Mouse (Mus musculus): ENCODE data around the gene Zbtb39. TPM values are rescaled to one million over a fixed set of nuclear protein-coding genes. Genes with fewer than 3 reads are reported as not detected.

Zbtb39 gene
- polyA plus RNA-seq, 1 experiment from 2014 or later: 4.8 TPM

- Histone ChIP-seq H3K27ac (ENCODE audit: low read depth, low read length) (no peak overlapping the region), H3K4me2 (ENCODE audit: low read depth, low read length) (no peak overlapping the region), H3K27me3 (ENCODE audit: control insufficient read depth, insufficient read depth, low read length) (no peaks in the 10 kb centered on the region), H3K4me3 (ENCODE audit: low read depth, low read length) (no peak overlapping the region), H3K9ac (replicated peaks; ENCODE audit: low read depth, low read length) (no peak overlapping the region), H3K9me3 (ENCODE audit: control insufficient read depth, low read length) (no peaks in the 10 kb centered on the region), H3K36me3 (ENCODE audit: control insufficient read depth, insufficient read depth, low read length) (no peaks in the 10 kb centered on the region), H3K4me1 (ENCODE audit: control insufficient read depth, insufficient read depth, low read length) (no peaks in the 10 kb centered on the region)
- ATAC-seq (ENCODE audit: low read depth): no peak
- 85% methylated on average over 7 of the region's 7 CpGs for WGBS
Observed at GRCm38 (mm10) chr10:127707721-127708120, 31.6 kb upstream of the Zbtb39 start.

- no peak overlapping the region for H3K4me3 ChIP-seq (ENCODE audit: low read depth, low read length)
- ATAC-seq (ENCODE audit: low read depth): no peak
- WGBS: 89% methylated on average over 3 of the region's 3 CpGs
Observed at GRCm38 (mm10) chr10:127708850-127709370, 30.4 kb upstream of the Zbtb39 start.

GRCm38 (mm10) chr10:127710331-127710730 lies 29.0 kb upstream of the Zbtb39 start:
- Histone ChIP-seq H3K9ac (replicated peaks; ENCODE audit: low read depth, low read length) (no peak overlapping the region), H3K9me3 (ENCODE audit: control insufficient read depth, low read length) (no peaks in the 10 kb centered on the region), H3K36me3 (ENCODE audit: control insufficient read depth, insufficient read depth, low read length) (no peaks in the 10 kb centered on the region), H3K4me1 (ENCODE audit: control insufficient read depth, insufficient read depth, low read length) (no peaks in the 10 kb centered on the region), H3K27ac (ENCODE audit: low read depth, low read length) (no peak overlapping the region), H3K4me2 (ENCODE audit: low read depth, low read length) (no peak overlapping the region), H3K27me3 (ENCODE audit: control insufficient read depth, insufficient read depth, low read length) (no peaks in the 10 kb centered on the region), H3K4me3 (ENCODE audit: low read depth, low read length) (no peak overlapping the region)
- WGBS: 88% methylated on average over 13 of the region's 13 CpGs
- no peak for ATAC-seq (ENCODE audit: low read depth)

More at GRCm38 (mm10) chr10:127708850-127709370, 30.4 kb upstream of the Zbtb39 start:
- Histone ChIP-seq H3K4me2 (ENCODE audit: low read depth, low read length) (no peak overlapping the region), H3K9ac (replicated peaks; ENCODE audit: low read depth, low read length) (no peak overlapping the region), H3K4me1 (ENCODE audit: control insufficient read depth, insufficient read depth, low read length) (no peaks in the 10 kb centered on the region), H3K27me3 (ENCODE audit: control insufficient read depth, insufficient read depth, low read length) (no peaks in the 10 kb centered on the region), H3K27ac (ENCODE audit: low read depth, low read length) (no peak overlapping the region), H3K36me3 (ENCODE audit: control insufficient read depth, insufficient read depth, low read length) (no peaks in the 10 kb centered on the region), H3K9me3 (ENCODE audit: control insufficient read depth, low read length) (no peaks in the 10 kb centered on the region)

- 82% methylated on average over 6 of the region's 6 CpGs for WGBS
- H3K36me3 ChIP-seq (ENCODE audit: control insufficient read depth, insufficient read depth, low read length): no peaks in the 10 kb centered on the region
- H3K4me1 ChIP-seq (ENCODE audit: control insufficient read depth, insufficient read depth, low read length): no peaks in the 10 kb centered on the region
- no peak overlapping the region for H3K4me2 ChIP-seq (ENCODE audit: low read depth, low read length)
- H3K27me3 ChIP-seq (ENCODE audit: control insufficient read depth, insufficient read depth, low read length): no peaks in the 10 kb centered on the region
- H3K4me3 ChIP-seq (ENCODE audit: low read depth, low read length): no peak overlapping the region
- no peaks in the 10 kb centered on the region for H3K9me3 ChIP-seq (ENCODE audit: control insufficient read depth, low read length)
- no peak overlapping the region for H3K9ac ChIP-seq (replicated peaks; ENCODE audit: low read depth, low read length)
- no peak for ATAC-seq (ENCODE audit: low read depth)
- H3K27ac ChIP-seq (ENCODE audit: low read depth, low read length): no peak overlapping the region
Observed at GRCm38 (mm10) chr10:127712736-127713135, 26.6 kb upstream of the Zbtb39 start.

- H3K9ac ChIP-seq (replicated peaks; ENCODE audit: low read depth, low read length): peak overlapping the region; percentile 32; the same call in 1 of the 2 replicates
- peak; percentile 51; the same call in 1 of the 2 replicates for ATAC-seq (ENCODE audit: low read depth)
- WGBS: 9% methylated on average over 20 of the region's 20 CpGs
Observed at GRCm38 (mm10) chr10:127721671-127722418, 17.5 kb upstream of the Zbtb39 start.

GRCm38 (mm10) chr10:127724178-127724577 lies 15.2 kb upstream of the Zbtb39 start, which contains the start of gene Tac2:
Gene Tac2 (plus strand): TSS chr10:127724478.
- no peaks in the 10 kb centered on the region for H3K36me3 ChIP-seq (ENCODE audit: control insufficient read depth, insufficient read depth, low read length)
- H3K9me3 ChIP-seq (ENCODE audit: control insufficient read depth, low read length): no peaks in the 10 kb centered on the region
- no peaks in the 10 kb centered on the region for H3K27me3 ChIP-seq (ENCODE audit: control insufficient read depth, insufficient read depth, low read length)
- no peak for ATAC-seq (ENCODE audit: low read depth)
- H3K9ac ChIP-seq (replicated peaks; ENCODE audit: low read depth, low read length): no peak within 1 kb of the TSS
- WGBS: 90% methylated on average over 3 of the region's 3 CpGs
- H3K4me2 ChIP-seq (ENCODE audit: low read depth, low read length): no peak within 1 kb of the TSS
- H3K4me1 ChIP-seq (ENCODE audit: control insufficient read depth, insufficient read depth, low read length): peaks cover 11% of the 10 kb centered on the region; the same call in 1 of the 2 replicates
- H3K27ac ChIP-seq (ENCODE audit: low read depth, low read length): no peak within 1 kb of the TSS
- no peak within 1 kb of the TSS for H3K4me3 ChIP-seq (ENCODE audit: low read depth, low read length)

More at GRCm38 (mm10) chr10:127721671-127722418, 17.5 kb upstream of the Zbtb39 start:
- Histone ChIP-seq H3K4me1 (ENCODE audit: control insufficient read depth, insufficient read depth, low read length) (peaks cover 11% of the 10 kb centered on the region; the same call in 1 of the 2 replicates), H3K27ac (ENCODE audit: low read depth, low read length) (no peak overlapping the region), H3K4me3 (ENCODE audit: low read depth, low read length) (no peak overlapping the region), H3K4me2 (ENCODE audit: low read depth, low read length) (peak overlapping the region; percentile 34), H3K36me3 (ENCODE audit: control insufficient read depth, insufficient read depth, low read length) (no peaks in the 10 kb centered on the region), H3K27me3 (ENCODE audit: control insufficient read depth, insufficient read depth, low read length) (no peaks in the 10 kb centered on the region), H3K9me3 (ENCODE audit: control insufficient read depth, low read length) (no peaks in the 10 kb centered on the region)

- H3K27me3 ChIP-seq (ENCODE audit: control insufficient read depth, insufficient read depth, low read length): no peaks in the 10 kb centered on the region
- H3K9ac ChIP-seq (replicated peaks; ENCODE audit: low read depth, low read length): no peak overlapping the region
- H3K4me2 ChIP-seq (ENCODE audit: low read depth, low read length): no peak overlapping the region
- H3K4me1 ChIP-seq (ENCODE audit: control insufficient read depth, insufficient read depth, low read length): peaks cover 11% of the 10 kb centered on the region; the same call in 1 of the 2 replicates
- H3K9me3 ChIP-seq (ENCODE audit: control insufficient read depth, low read length): no peaks in the 10 kb centered on the region
- H3K4me3 ChIP-seq (ENCODE audit: low read depth, low read length): no peak overlapping the region
- ATAC-seq (ENCODE audit: low read depth): no peak
- no peaks in the 10 kb centered on the region for H3K36me3 ChIP-seq (ENCODE audit: control insufficient read depth, insufficient read depth, low read length)
- WGBS: 90% methylated on average over 4 of the region's 4 CpGs
- H3K27ac ChIP-seq (ENCODE audit: low read depth, low read length): no peak overlapping the region
Observed at GRCm38 (mm10) chr10:127725136-127725535, 14.2 kb upstream of the Zbtb39 start.

GRCm38 (mm10) chr10:127728437-127728836 lies 10.9 kb upstream of the Zbtb39 start:
- H3K9ac ChIP-seq (replicated peaks; ENCODE audit: low read depth, low read length): no peak overlapping the region
- H3K36me3 ChIP-seq (ENCODE audit: control insufficient read depth, insufficient read depth, low read length): no peaks in the 10 kb centered on the region
- 72% methylated on average over 8 of the region's 8 CpGs for WGBS
- H3K4me3 ChIP-seq (ENCODE audit: low read depth, low read length): no peak overlapping the region
- no peaks in the 10 kb centered on the region for H3K27me3 ChIP-seq (ENCODE audit: control insufficient read depth, insufficient read depth, low read length)
- no peak overlapping the region for H3K27ac ChIP-seq (ENCODE audit: low read depth, low read length)
- no peak for ATAC-seq (ENCODE audit: low read depth)
- H3K4me1 ChIP-seq (ENCODE audit: control insufficient read depth, insufficient read depth, low read length): no peaks in the 10 kb centered on the region
- no peaks in the 10 kb centered on the region for H3K9me3 ChIP-seq (ENCODE audit: control insufficient read depth, low read length)
- no peak overlapping the region for H3K4me2 ChIP-seq (ENCODE audit: low read depth, low read length)

GRCm38 (mm10) chr10:127730285-127730932 lies 8.9 kb upstream of the Zbtb39 start:
- no peak overlapping the region for H3K4me2 ChIP-seq (ENCODE audit: low read depth, low read length)
- H3K9ac ChIP-seq (replicated peaks; ENCODE audit: low read depth, low read length): no peak overlapping the region
- no peak for ATAC-seq (ENCODE audit: low read depth)
- no peaks in the 10 kb centered on the region for H3K36me3 ChIP-seq (ENCODE audit: control insufficient read depth, insufficient read depth, low read length)
- WGBS: 49% methylated on average over 11 of the region's 11 CpGs
- H3K27ac ChIP-seq (ENCODE audit: low read depth, low read length): no peak overlapping the region
- no peaks in the 10 kb centered on the region for H3K27me3 ChIP-seq (ENCODE audit: control insufficient read depth, insufficient read depth, low read length)
- no peaks in the 10 kb centered on the region for H3K4me1 ChIP-seq (ENCODE audit: control insufficient read depth, insufficient read depth, low read length)
- H3K4me3 ChIP-seq (ENCODE audit: low read depth, low read length): no peak overlapping the region
- H3K9me3 ChIP-seq (ENCODE audit: control insufficient read depth, low read length): no peaks in the 10 kb centered on the region

All from neural tube, embryonic 14.5 days (tissue).